Mouse (Mus musculus): ENCODE results near the gene D6Ertd527e. TPM values are rescaled to one million over a fixed set of nuclear protein-coding genes. Genes with fewer than 3 reads are reported as not detected.

Gene D6Ertd527e
- total and polyA plus RNA-seq, 3 experiments, result 0.04 TPM; not detected in 2

DNA sequence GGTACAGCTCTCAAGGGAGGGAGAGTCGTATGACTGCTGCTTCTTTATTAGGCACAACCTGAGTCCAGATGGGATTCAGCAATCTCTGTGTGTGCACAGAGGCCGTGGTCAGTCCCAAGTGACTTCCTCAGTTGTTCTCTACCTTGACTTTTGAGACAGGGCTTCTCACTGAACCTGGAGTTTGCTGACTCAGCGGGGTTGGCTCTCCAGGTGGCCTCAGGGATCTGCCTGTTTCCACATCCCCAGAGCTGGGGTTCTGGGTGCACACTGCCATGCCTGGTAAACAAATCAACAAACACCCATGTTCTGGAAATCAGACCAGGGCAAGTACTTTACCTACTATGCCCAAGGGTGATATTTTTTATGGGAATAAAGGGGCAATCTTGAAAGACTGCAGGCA is 49.3 kb downstream of the D6Ertd527e start:
- no peaks in the 10 kb centered on the region for H3K27me3 ChIP-seq (ENCODE audit: control insufficient read depth, insufficient read depth, low read length)
- no peaks in the 10 kb centered on the region for H3K79me2 ChIP-seq (replicated peaks; ENCODE audit: control insufficient read depth, insufficient read depth, low read length)
- TF ChIP-seq POLR2A (IDR thresholded peaks at IDR 0.05; ENCODE audit: insufficient read depth, low read depth, low read length) (no peak), CTCF (IDR thresholded peaks at IDR 0.05) (no peak)
- DNase-seq, result no peak
- H3K27ac ChIP-seq, result no peak overlapping the region
- intact Hi-C loops (cut with DNase I), result loop anchor here (5.0 kb wide), 1 partner anchor 53 kb away; no protein-coding TSS in a partner anchor
- WGBS, result 87% methylated on average over 3 of the region's 3 CpGs
- H3K36me3 ChIP-seq (ENCODE audit: control insufficient read depth, insufficient read depth, low read length), result no peaks in the 10 kb centered on the region
- H3K4me3 ChIP-seq, result no peak overlapping the region
- no peak overlapping the region for H3K9ac ChIP-seq (ENCODE audit: low read depth, low read length)
- no peaks in the 10 kb centered on the region; the same call in 1 of the 2 replicates for H3K4me1 ChIP-seq (ENCODE audit: control insufficient read depth, insufficient read depth, low read length)

DNA sequence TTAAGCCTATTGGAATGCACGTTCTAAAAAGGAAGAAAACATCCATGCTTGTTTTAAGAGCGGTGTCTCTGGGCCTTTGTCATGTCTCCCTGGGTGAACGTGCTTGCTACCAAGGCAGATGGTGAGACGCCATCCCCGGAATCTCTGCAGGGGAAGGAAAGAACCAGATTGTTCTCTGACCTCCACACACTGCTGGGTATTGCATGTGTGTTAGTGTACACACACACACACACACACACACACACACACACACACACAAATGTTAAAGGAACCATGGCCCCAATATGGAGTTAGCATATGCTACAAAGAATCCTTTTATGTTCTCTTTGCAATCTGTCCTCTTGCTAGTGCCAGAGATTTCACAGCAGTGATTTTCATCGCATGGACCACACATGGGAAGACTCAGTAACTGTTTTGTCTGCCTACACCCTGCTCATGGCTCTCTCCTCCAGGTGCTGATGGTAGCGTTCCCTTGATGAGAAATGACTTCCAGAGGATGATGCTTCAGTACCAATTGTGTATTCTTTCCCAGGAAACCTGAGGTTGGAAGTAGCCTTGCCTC is 53.6 kb downstream of the D6Ertd527e start:
- intact Hi-C loops (cut with DNase I), result no loop called here
- 84% methylated on average over 7 of the region's 7 CpGs for WGBS

DNA sequence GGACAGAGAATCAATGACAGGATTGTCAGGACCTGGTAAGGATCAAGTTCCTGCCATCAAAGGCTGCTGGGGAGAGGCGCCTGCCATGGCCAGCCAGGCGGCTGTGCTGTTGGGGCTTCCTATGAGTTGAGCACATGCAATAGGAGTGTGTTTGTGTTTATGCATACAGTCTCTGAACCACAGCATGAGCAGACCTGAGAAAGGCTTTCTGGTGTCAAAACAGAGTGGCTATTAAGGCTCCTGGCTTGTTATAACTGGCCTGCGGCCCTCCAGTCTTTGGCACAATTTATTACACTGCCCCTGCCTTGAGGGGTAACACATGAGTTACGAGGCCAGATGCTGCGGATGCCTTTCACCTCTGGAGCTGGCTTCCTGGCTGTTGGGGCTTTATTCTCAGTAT is 55.6 kb downstream of the D6Ertd527e start:
- DNase-seq, result no peak
- no peak overlapping the region for H3K4me3 ChIP-seq
- H3K4me1 ChIP-seq (ENCODE audit: control insufficient read depth, insufficient read depth, low read length), result no peaks in the 10 kb centered on the region
- no peak overlapping the region for H3K9ac ChIP-seq (ENCODE audit: low read depth, low read length)
- WGBS, result 93% methylated on average over 5 of the region's 5 CpGs
- no peaks in the 10 kb centered on the region for H3K36me3 ChIP-seq (ENCODE audit: control insufficient read depth, insufficient read depth, low read length)
- TF ChIP-seq CTCF (IDR thresholded peaks at IDR 0.05), result no peak
- no peak for TF ChIP-seq POLR2A (IDR thresholded peaks at IDR 0.05; ENCODE audit: insufficient read depth, low read depth, low read length)
- no peak for TF ChIP-seq EP300 (IDR thresholded peaks at IDR 0.05; ENCODE audit: insufficient read depth, low read depth, low read length)
- no peaks in the 10 kb centered on the region for H3K79me2 ChIP-seq (replicated peaks; ENCODE audit: control insufficient read depth, insufficient read depth, low read length)
- H3K27me3 ChIP-seq (ENCODE audit: control insufficient read depth, insufficient read depth, low read length), result no peaks in the 10 kb centered on the region
- no peak overlapping the region for H3K27ac ChIP-seq
- intact Hi-C loops (cut with DNase I), result no loop called here

More for the DNA sequence above, 53.6 kb downstream of the D6Ertd527e start:
- H3K4me1 ChIP-seq (ENCODE audit: control insufficient read depth, insufficient read depth, low read length), result no peaks in the 10 kb centered on the region
- no peaks in the 10 kb centered on the region for H3K36me3 ChIP-seq (ENCODE audit: control insufficient read depth, insufficient read depth, low read length)
- no peak for DNase-seq
- H3K27ac ChIP-seq, result no peak overlapping the region
- no peaks in the 10 kb centered on the region for H3K79me2 ChIP-seq (replicated peaks; ENCODE audit: control insufficient read depth, insufficient read depth, low read length)
- H3K9ac ChIP-seq (ENCODE audit: low read depth, low read length), result no peak overlapping the region
- no peak overlapping the region for H3K4me3 ChIP-seq
- TF ChIP-seq EP300 (IDR thresholded peaks at IDR 0.05; ENCODE audit: insufficient read depth, low read depth, low read length), result no peak
- no peak for TF ChIP-seq POLR2A (IDR thresholded peaks at IDR 0.05; ENCODE audit: insufficient read depth, low read depth, low read length)
- no peak for TF ChIP-seq CTCF (IDR thresholded peaks at IDR 0.05)
- H3K27me3 ChIP-seq (ENCODE audit: control insufficient read depth, insufficient read depth, low read length), result no peaks in the 10 kb centered on the region

DNA sequence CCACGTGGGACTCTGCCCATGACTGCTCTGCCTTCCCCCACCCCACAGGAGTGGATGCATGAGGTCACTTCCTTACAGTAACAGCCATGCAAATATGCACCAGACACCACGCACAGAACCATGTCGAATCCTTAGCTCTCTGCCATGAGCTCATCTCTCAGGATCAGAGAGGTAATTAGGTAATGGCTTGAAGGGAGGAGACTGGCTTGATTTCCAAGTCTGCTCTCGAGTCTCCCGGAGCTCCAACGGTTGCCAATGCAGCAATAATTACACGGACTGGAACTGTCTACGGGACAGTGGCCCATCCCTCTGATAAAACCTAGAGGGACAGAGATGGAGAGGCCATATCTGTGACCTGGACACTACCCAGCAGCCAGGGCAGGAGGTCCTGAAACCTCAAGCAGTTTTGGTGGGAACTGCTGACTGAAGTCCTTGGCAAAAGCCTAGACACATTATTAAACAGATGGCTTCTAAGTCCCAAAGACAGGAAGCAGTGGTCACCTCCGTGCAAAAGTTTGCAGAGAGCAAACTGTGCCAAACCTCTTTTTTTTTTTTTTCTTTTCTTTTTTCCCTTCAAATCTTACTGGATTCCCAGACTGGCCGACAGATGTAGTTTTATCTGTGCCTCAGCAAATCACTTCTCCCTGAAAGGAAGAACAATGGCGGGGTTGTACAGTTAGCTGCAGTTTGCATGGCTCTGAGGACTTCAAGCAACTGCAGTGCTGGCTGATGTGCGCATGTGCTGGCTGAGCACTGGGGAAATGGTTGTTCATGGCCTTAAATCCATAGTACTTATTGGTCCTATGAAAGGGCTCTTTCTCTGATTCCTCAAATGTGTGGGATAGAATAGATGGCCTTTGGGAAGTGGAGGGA is 57.1 kb downstream of the D6Ertd527e start:
- DNase-seq, result no peak
- H3K27ac ChIP-seq, result no peak overlapping the region
- 35% methylated on average over 12 of the region's 12 CpGs for WGBS

More for the DNA sequence above, 57.1 kb downstream of the D6Ertd527e start:
- no peak for TF ChIP-seq CTCF (IDR thresholded peaks at IDR 0.05)
- intact Hi-C loops (cut with DNase I), result no loop called here
- no peaks in the 10 kb centered on the region for H3K4me1 ChIP-seq (ENCODE audit: control insufficient read depth, insufficient read depth, low read length)
- H3K79me2 ChIP-seq (replicated peaks; ENCODE audit: control insufficient read depth, insufficient read depth, low read length), result no peaks in the 10 kb centered on the region
- no peaks in the 10 kb centered on the region for H3K27me3 ChIP-seq (ENCODE audit: control insufficient read depth, insufficient read depth, low read length)
- H3K36me3 ChIP-seq (ENCODE audit: control insufficient read depth, insufficient read depth, low read length), result no peaks in the 10 kb centered on the region
- no peak overlapping the region for H3K9ac ChIP-seq (ENCODE audit: low read depth, low read length)
- no peak overlapping the region for H3K4me3 ChIP-seq

Other genes with a start within 250 kb of the D6Ertd527e start
- gene Nfu1, start 95.5 kb upstream of the D6Ertd527e start, total RNA-seq (2021), result 10 to 100 TPM; 67.6 to 72.3 TPM
- gene Nfu1, start 95.5 kb upstream of the D6Ertd527e start, polyA plus RNA-seq (2012; rRNA removed), result 200 and 213 TPM in 2 replicates
- gene Gfpt1, start 61.9 kb upstream of the D6Ertd527e start, total RNA-seq (2021), result 10 to 100 TPM; 16.1 to 17.5 TPM
- 6.1 and 13.0 TPM in 2 replicates for gene Gfpt1, start 61.9 kb upstream of the D6Ertd527e start, polyA plus RNA-seq (2012; rRNA removed)
- gene Antxr1, start 231.1 kb downstream of the D6Ertd527e start, total RNA-seq (2021), result 1 to 10 TPM; 6.5 to 8.5 TPM
- gene Antxr1, start 231.1 kb downstream of the D6Ertd527e start, polyA plus RNA-seq (2012; rRNA removed), result 4.8 and 7.1 TPM in 2 replicates
- gene Gkn1, start 246.2 kb downstream of the D6Ertd527e start, total RNA-seq (2021), result not detected
- gene Gkn1, start 246.2 kb downstream of the D6Ertd527e start, polyA plus RNA-seq (2012; rRNA removed), result 0.12 TPM in 2 replicates

All from heart, adult 2 months (tissue).